Mouse (Mus musculus) C2C12 (cell line): ENCODE results near the gene Gm21974. TPM values are rescaled to one million over a fixed set of nuclear protein-coding genes. Genes with fewer than 3 reads are reported as not detected.

Source experiments
- H3K27me3 ChIP-seq: one replicate; pipeline ENCODE4 v1.6.1; 2011; ENCODE audit not compliant: control insufficient read depth, insufficient read depth, insufficient read length
- H3K36me3 ChIP-seq: one replicate; pipeline ENCODE4 v1.6.1; 2011; ENCODE audit not compliant: control insufficient read depth, insufficient read depth
- H3K4me3 ChIP-seq: one replicate; pipeline ENCODE4 v1.5.1; 2011; ENCODE audit warnings: mild to moderate bottlenecking, control low read depth; ENCODE audit not compliant: poor library complexity, insufficient read depth, severe bottlenecking
- H3K79me2 ChIP-seq: one replicate; pipeline ENCODE4 v1.6.1; 2011; ENCODE audit not compliant: control insufficient read depth, insufficient read depth
- H3K79me3 ChIP-seq: one replicate; pipeline ENCODE4 v1.6.1; 2011; ENCODE audit warnings: low read depth, control low read depth
- H3ac ChIP-seq: one replicate; pipeline ENCODE3; 2011; ENCODE audit warnings: low read depth; ENCODE audit not compliant: control insufficient read depth, insufficient read length
- CEBPB ChIP-seq: IDR thresholded peaks from one replicate; pipeline ENCODE4 v1.6.1; 2011; ENCODE audit warnings: low read depth, mild to moderate bottlenecking, control low read depth, moderate library complexity
- CTCF ChIP-seq: IDR thresholded peaks from one replicate; pipeline ENCODE4 v1.5.1; 2011; ENCODE audit not compliant: control insufficient read depth, insufficient read depth, insufficient read length
- FOSL1 ChIP-seq: IDR thresholded peaks from one replicate; pipeline ENCODE4 v1.8.0; 2011; ENCODE audit warnings: mild to moderate bottlenecking, low read length; ENCODE audit not compliant: poor library complexity, insufficient read depth, severe bottlenecking
- MAX ChIP-seq: IDR thresholded peaks from one replicate; pipeline ENCODE4 v1.6.1; 2011; ENCODE audit warnings: mild to moderate bottlenecking, control low read depth
- MYOD1 ChIP-seq: IDR thresholded peaks from one replicate; pipeline ENCODE4 v1.6.1; 2011; ENCODE audit warnings: low read depth; ENCODE audit not compliant: control insufficient read depth, insufficient read length
- MYOG ChIP-seq: IDR thresholded peaks from one replicate; pipeline ENCODE4 v1.6.1; 2011; ENCODE audit not compliant: control insufficient read depth, insufficient read length; ENCODE audit errors: extremely low read depth
- USF1 ChIP-seq: IDR thresholded peaks from one replicate; pipeline ENCODE4 v1.6.1; 2011; ENCODE audit warnings: low read depth, mild to moderate bottlenecking, control low read depth, moderate library complexity
- polyA plus RNA-seq: library from polyadenylated mRNA; unstranded; fragments of >200 nt; fragmentation: generic; extraction: Trizol; gene quantifications from one replicate; pipeline ENCODE4 v1.2.1, GENCODE M21; 2012; ENCODE audit warnings: missing spikeins

Gene Gm21974
- polyA plus RNA-seq, 1 experiment = not detected

DNA sequence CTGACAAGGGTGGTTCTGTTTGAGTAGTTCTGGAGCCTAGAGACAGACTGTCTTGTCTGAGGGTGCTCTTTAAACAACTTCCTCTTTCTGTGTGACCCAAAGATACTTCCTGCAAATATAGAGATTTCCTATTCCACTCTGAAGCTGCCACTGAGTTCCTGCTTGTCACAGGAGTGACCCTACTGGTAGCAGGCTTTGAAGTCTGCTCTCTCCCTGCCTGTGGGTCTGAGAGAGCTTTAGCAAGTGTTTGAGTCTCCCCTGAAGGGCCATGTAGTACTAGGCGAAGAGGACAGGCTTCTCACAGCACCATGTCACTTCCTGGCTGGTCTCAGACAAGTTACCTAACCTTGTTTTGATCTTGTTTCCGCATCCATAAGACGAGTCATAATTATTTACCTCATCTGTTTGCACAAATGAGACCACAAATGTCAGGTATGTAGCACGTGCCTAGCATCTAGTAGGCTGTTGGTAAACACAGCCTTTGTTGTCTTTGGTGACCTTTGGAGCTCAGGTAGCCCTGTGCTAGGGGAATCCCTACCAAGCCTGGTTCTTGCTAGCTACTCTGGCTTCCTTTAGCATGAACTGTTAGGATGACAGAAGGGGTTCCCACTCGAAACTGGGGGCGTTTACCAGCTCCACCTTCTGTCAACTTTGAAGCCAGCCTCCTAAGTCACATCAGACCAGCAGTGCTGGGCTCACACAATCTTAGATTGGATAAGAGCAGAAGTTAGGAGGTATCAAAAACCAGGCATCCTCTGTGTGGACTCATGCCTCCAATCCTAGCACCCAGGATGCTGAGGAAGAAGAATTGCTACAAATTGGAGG lies 27.4 kb upstream of the Gm21974 start:
- TF ChIP-seq MYOG (no peak), CTCF (no peak), MAX (no peak), FOSL1 (no peak), MYOD1 (no peak), CEBPB (no peak), USF1 (no peak)
- H3K36me3 ChIP-seq = no peaks in the 10 kb centered on the region

DNA sequence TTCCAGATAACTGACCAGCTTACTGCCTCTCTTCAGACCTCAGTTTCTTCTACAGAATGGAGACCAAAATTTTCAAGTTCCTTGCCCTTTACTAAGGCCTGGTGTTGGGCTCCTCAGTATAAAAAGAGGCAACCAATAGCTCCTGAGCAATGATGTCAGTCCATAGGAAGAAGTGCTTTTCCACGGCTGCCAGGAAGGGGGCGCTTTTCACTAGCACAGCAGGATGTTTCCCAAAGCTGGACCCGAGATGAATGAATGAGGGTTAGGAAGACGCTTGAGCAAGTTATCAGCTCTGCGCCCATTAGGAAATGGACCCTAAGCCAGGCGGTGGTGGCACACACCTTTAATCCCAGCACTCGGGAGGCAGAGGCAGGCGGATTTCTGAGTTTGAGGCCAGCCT lies 26.3 kb upstream of the Gm21974 start:
- no peaks in the 10 kb centered on the region for H3K79me2 ChIP-seq
- no peaks in the 10 kb centered on the region for H3K79me3 ChIP-seq
- H3K27me3 ChIP-seq = no peaks in the 10 kb centered on the region
- TF ChIP-seq MYOG (no peak), CTCF (peak; percentile 2)
- H3K36me3 ChIP-seq = no peaks in the 10 kb centered on the region
- H3K4me3 ChIP-seq = no peak overlapping the region
- H3ac ChIP-seq = no peak overlapping the region

More for the DNA sequence above, 27.4 kb upstream of the Gm21974 start:
- no peak overlapping the region for H3K4me3 ChIP-seq
- H3K79me3 ChIP-seq = no peaks in the 10 kb centered on the region
- no peaks in the 10 kb centered on the region for H3K79me2 ChIP-seq
- H3ac ChIP-seq = no peak overlapping the region
- H3K27me3 ChIP-seq = no peaks in the 10 kb centered on the region

DNA sequence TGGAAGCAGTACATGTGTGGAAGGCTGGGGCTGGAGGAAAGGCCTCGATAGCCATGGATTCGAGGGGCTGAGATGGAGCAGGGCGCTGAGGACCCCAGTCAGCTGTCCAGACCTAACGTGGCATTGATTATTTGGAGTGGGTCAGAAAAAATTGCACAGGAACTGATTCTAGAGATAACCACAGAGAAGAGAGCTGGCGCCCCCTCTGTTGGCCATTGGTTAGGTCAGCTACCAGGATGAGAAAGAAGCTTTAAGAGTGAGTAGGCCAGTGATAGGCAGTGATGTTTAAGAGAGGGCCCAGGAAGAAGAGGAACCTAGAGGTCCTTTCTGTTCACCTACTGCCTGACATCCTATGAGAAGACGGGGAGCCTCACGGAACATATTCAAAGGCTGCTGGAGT lies 24.0 kb upstream of the Gm21974 start:
- H3K36me3 ChIP-seq = peaks cover 10% of the 10 kb centered on the region
- no peak overlapping the region for H3K4me3 ChIP-seq
- H3K79me3 ChIP-seq = no peaks in the 10 kb centered on the region
- no peaks in the 10 kb centered on the region for H3K27me3 ChIP-seq
- TF ChIP-seq FOSL1 (no peak), MYOD1 (no peak), CEBPB (no peak), MAX (no peak)
- H3ac ChIP-seq = no peak overlapping the region
- H3K79me2 ChIP-seq = no peaks in the 10 kb centered on the region

DNA sequence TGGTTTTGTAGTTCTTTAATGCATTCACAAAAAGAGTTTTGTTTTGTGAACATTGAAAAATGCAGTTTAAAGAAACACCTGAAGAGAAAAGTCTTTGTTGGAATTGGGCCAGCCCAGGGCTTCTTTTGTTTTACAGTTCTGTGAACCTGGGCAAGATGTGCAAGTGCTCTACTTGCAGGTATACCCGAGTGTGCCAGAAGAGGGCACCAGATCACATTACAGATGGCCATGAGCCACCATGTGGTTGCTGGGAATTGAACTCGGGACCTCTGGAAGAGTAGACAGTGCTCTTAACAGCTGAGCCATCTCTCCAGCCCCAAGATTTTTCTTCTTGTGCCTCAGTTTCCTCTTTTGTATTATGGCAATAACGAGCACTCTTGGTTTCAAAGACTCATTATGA lies 22.9 kb upstream of the Gm21974 start:
- no peak overlapping the region for H3ac ChIP-seq
- H3K27me3 ChIP-seq = no peaks in the 10 kb centered on the region
- no peak overlapping the region for H3K4me3 ChIP-seq
- peaks cover 2% of the 10 kb centered on the region for H3K79me2 ChIP-seq
- H3K36me3 ChIP-seq = peaks cover 10% of the 10 kb centered on the region
- H3K79me3 ChIP-seq = no peaks in the 10 kb centered on the region
- TF ChIP-seq USF1 = no peak
- TF ChIP-seq MYOG = no peak
- TF ChIP-seq CTCF = no peak
- no peak for TF ChIP-seq MYOD1

DNA sequence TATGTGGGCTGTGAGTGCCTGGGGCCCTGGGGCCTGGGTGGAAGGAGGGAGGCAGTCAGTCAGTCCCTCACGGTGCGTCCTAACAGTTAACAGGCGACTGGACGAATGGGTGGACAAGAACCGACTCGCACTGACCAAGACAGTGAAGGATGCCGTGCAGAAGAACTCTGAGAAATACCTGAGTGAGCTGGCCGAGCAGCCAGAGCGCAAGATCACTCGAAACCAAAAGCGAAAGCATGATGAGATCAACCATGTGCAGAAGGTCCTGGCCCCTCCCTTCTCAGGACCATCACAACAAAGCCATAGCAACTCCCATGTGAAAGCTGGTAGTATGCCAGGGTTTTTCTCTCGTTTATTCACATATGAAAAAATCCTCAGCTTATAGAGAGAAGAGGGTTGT lies 20.0 kb upstream of the Gm21974 start:
- Histone ChIP-seq H3K79me2 (peaks cover 7% of the 10 kb centered on the region), H3K36me3 (peaks cover 10% of the 10 kb centered on the region), H3K79me3 (no peaks in the 10 kb centered on the region), H3K27me3 (no peaks in the 10 kb centered on the region), H3ac (no peak overlapping the region), H3K4me3 (no peak overlapping the region)
- no peak for TF ChIP-seq USF1
- no peak for TF ChIP-seq MYOD1
- no peak for TF ChIP-seq CTCF
- TF ChIP-seq CEBPB = no peak
- TF ChIP-seq FOSL1 = no peak
- TF ChIP-seq MAX = no peak
- TF ChIP-seq MYOG = no peak

DNA sequence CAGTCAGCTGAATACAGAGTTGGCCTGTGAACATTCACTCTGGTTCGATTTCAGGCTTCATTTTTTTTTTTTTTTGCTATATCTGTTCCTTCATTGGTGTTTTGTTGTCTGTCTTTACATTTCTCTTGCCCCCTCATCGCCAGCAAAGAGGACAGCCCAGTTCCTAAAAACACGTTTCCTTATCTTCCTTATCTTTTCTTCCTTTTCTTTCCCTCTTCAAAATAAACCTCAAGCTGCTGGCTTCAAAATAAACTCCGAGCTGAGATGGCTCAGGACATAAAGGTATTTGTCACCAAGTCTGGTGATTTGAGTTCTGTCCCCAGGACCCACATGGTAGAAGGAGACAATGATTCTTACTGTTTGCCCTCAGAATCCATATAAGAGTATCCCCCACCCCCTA lies 17.7 kb upstream of the Gm21974 start:
- H3ac ChIP-seq = peak overlapping the region; percentile 7
- no peak for TF ChIP-seq CEBPB
- no peak for TF ChIP-seq MAX
- no peak for TF ChIP-seq FOSL1
- TF ChIP-seq MYOD1 = no peak
- no peak for TF ChIP-seq USF1
- no peak for TF ChIP-seq CTCF
- no peak for TF ChIP-seq MYOG
- no peaks in the 10 kb centered on the region for H3K79me3 ChIP-seq
- no peaks in the 10 kb centered on the region for H3K27me3 ChIP-seq
- peaks cover 17% of the 10 kb centered on the region for H3K36me3 ChIP-seq
- H3K79me2 ChIP-seq = peaks cover 7% of the 10 kb centered on the region
- H3K4me3 ChIP-seq = peak overlapping the region; percentile 61
